Mouse (Mus musculus) limb, embryonic 13.5 days (tissue): Measurements from ENCODE around the gene Nudt17. TPM values are rescaled to one million over a fixed set of nuclear protein-coding genes. Genes with fewer than 3 reads are reported as not detected.
A peak's percentile ranks its signal among the peaks of the same experiment; 100 is the strongest.

Source experiments
- ATAC-seq: fragments of 200-750 bp; cut with Nextera tagmentation; 2 replicates; pipeline ENCODE4 v1.8.0; 2017; ENCODE audit warnings: low read depth, moderate number of reproducible peaks, moderate TSS enrichment; ENCODE audit not compliant: low FRiP score
- H3K27ac ChIP-seq: fragments of 300-500 bp; sonication (generic); 2 replicates; pipeline ENCODE4 v1.5.1; 2015; ENCODE audit warnings: inconsistent platforms, mild to moderate bottlenecking, moderate library complexity
- H3K27me3 ChIP-seq: fragments of 300-500 bp; sonication (generic); 2 replicates; pipeline ENCODE4 v1.6.1; 2015; ENCODE audit warnings: mild to moderate bottlenecking, inconsistent platforms
- H3K36me3 ChIP-seq: fragments of 300-500 bp; sonication (generic); 2 replicates; pipeline ENCODE4 v1.6.1; 2015; ENCODE audit warnings: inconsistent platforms, mild to moderate bottlenecking, moderate library complexity
- H3K4me1 ChIP-seq: fragments of 300-500 bp; sonication (generic); 2 replicates; pipeline ENCODE4 v1.6.1; 2015; ENCODE audit warnings: inconsistent platforms
- H3K4me2 ChIP-seq: fragments of 300-500 bp; sonication (generic); replicated peaks from 2 replicates; pipeline ENCODE4 v1.6.1; 2015; ENCODE audit warnings: inconsistent platforms, mild to moderate bottlenecking, moderate library complexity
- H3K4me3 ChIP-seq: fragments of 300-500 bp; sonication (generic); 2 replicates; pipeline ENCODE4 v1.5.1; 2015; ENCODE audit warnings: moderate library complexity, mild to moderate bottlenecking, inconsistent platforms
- H3K9ac ChIP-seq: fragments of 300-500 bp; sonication (generic); 2 replicates; pipeline ENCODE4 v1.6.1; 2015; ENCODE audit warnings: mild to moderate bottlenecking, inconsistent platforms
- H3K9me3 ChIP-seq: fragments of 300-500 bp; sonication (generic); 2 replicates; pipeline ENCODE4 v1.6.1; 2016; ENCODE audit warnings: inconsistent platforms
- WGBS: fragments of 180-500 bp; shearing (Covaris S2); methylation state at CpG from one replicate; pipeline ENCODE4 v1.1.7; 2015; 5-methylcytosine and 5-hydroxymethylcytosine counted together
- polyA plus RNA-seq: library from polyadenylated mRNA; unstranded; fragments of >200 nt; fragmentation: Nextera tagmentation; extraction: Ambion mirVana; gene quantifications from 2 replicates; pipeline ENCODE4 v1.2.1, GENCODE M21; 2015

Nudt17 gene
- polyA plus RNA-seq, 1 experiment from 2014 or later, result 13.8 TPM

GRCm38 (mm10) chr3:96728634-96729402 is 20.5 kb upstream of the Nudt17 start:
- 40% methylated on average over 7 of the region's 7 CpGs for WGBS

GRCm38 (mm10) chr3:96727828-96728633 is 19.7 kb upstream of the Nudt17 start:
- H3K9ac ChIP-seq, result peak overlapping the region; percentile 91
- peaks cover 22% of the 10 kb centered on the region for H3K4me1 ChIP-seq
- H3K36me3 ChIP-seq, result peaks cover 11% of the 10 kb centered on the region
- no peaks in the 10 kb centered on the region for H3K27me3 ChIP-seq
- peak overlapping the region; percentile 76 for H3K4me2 ChIP-seq
- no peaks in the 10 kb centered on the region for H3K9me3 ChIP-seq
- peak; percentile 40; the same call in 1 of the 2 replicates for ATAC-seq
- H3K27ac ChIP-seq, result peak overlapping the region; percentile 80; the same call in 1 of the 2 replicates
- 1% methylated on average over 42 of the region's 42 CpGs for WGBS
- H3K4me3 ChIP-seq, result peak overlapping the region; percentile 92

More at GRCm38 (mm10) chr3:96728634-96729402, 20.5 kb upstream of the Nudt17 start:
- peak overlapping the region; percentile 76 for H3K4me2 ChIP-seq
- peak overlapping the region; percentile 91 for H3K9ac ChIP-seq
- no peak overlapping the region for H3K27ac ChIP-seq
- H3K27me3 ChIP-seq, result no peaks in the 10 kb centered on the region
- no peaks in the 10 kb centered on the region for H3K9me3 ChIP-seq
- H3K4me3 ChIP-seq, result peak overlapping the region; percentile 92
- ATAC-seq, result no peak
- H3K4me1 ChIP-seq, result peaks cover 22% of the 10 kb centered on the region
- H3K36me3 ChIP-seq, result peaks cover 3% of the 10 kb centered on the region

GRCm38 (mm10) chr3:96727343-96727827 is 19.0 kb upstream of the Nudt17 start, which contains the start of the genes Polr3c and Rnf115:
Polr3c (minus strand) TSS chr3:96727628.
Rnf115 (plus strand) TSS chr3:96727664.
- no peaks in the 10 kb centered on the region for H3K9me3 ChIP-seq
- no peaks in the 10 kb centered on the region for H3K27me3 ChIP-seq
- H3K4me1 ChIP-seq, result peaks cover 22% of the 10 kb centered on the region
- peak within 1 kb of the TSS; percentile 92 for H3K4me3 ChIP-seq
- peak; percentile 98 for ATAC-seq
- peak within 1 kb of the TSS; percentile 91 for H3K9ac ChIP-seq
- H3K4me2 ChIP-seq, result peak within 1 kb of the TSS; percentile 76
- peaks cover 18% of the 10 kb centered on the region for H3K36me3 ChIP-seq
- H3K27ac ChIP-seq, result peak within 1 kb of the TSS; percentile 80; the same call in 1 of the 2 replicates
- WGBS, result under 1% methylated on average over 50 of the region's 52 CpGs

GRCm38 (mm10) chr3:96719173-96719572 is 10.8 kb upstream of the Nudt17 start:
- no peaks in the 10 kb centered on the region for H3K4me1 ChIP-seq
- no peaks in the 10 kb centered on the region for H3K27me3 ChIP-seq
- no peaks in the 10 kb centered on the region for H3K9me3 ChIP-seq
- H3K36me3 ChIP-seq, result peaks cover 70% of the 10 kb centered on the region
- no peak for ATAC-seq
- H3K4me2 ChIP-seq, result no peak overlapping the region
- no peak overlapping the region for H3K27ac ChIP-seq
- H3K9ac ChIP-seq, result no peak overlapping the region
- WGBS, result 48% methylated on average over 14 of the region's 14 CpGs
- H3K4me3 ChIP-seq, result no peak overlapping the region

GRCm38 (mm10) chr3:96715854-96716253 is 7.5 kb upstream of the Nudt17 start:
- ATAC-seq, result no peak
- H3K27me3 ChIP-seq, result no peaks in the 10 kb centered on the region
- no peaks in the 10 kb centered on the region for H3K9me3 ChIP-seq
- no peak overlapping the region for H3K4me3 ChIP-seq
- H3K9ac ChIP-seq, result no peak overlapping the region
- no peak overlapping the region for H3K27ac ChIP-seq
- no peak overlapping the region for H3K4me2 ChIP-seq
- WGBS, result 67% methylated on average over 2 of the region's 2 CpGs
- peaks cover 70% of the 10 kb centered on the region for H3K36me3 ChIP-seq
- H3K4me1 ChIP-seq, result no peaks in the 10 kb centered on the region

GRCm38 (mm10) chr3:96714286-96714685 is 5.9 kb upstream of the Nudt17 start:
- Histone ChIP-seq H3K27me3 (no peaks in the 10 kb centered on the region), H3K4me1 (no peaks in the 10 kb centered on the region), H3K4me2 (no peak overlapping the region), H3K9ac (no peak overlapping the region), H3K27ac (no peak overlapping the region), H3K36me3 (peaks cover 78% of the 10 kb centered on the region), H3K9me3 (no peaks in the 10 kb centered on the region), H3K4me3 (no peak overlapping the region)
- 88% methylated on average over 5 of the region's 5 CpGs for WGBS
- ATAC-seq, result no peak

- Histone ChIP-seq H3K4me3 (peak overlapping the region; percentile 57; the same call in 1 of the 2 replicates), H3K9ac (peak overlapping the region; percentile 77; the same call in 1 of the 2 replicates), H3K27me3 (peaks cover 10% of the 10 kb centered on the region), H3K4me2 (peak overlapping the region; percentile 91), H3K36me3 (peaks cover 59% of the 10 kb centered on the region), H3K27ac (no peak overlapping the region), H3K9me3 (no peaks in the 10 kb centered on the region), H3K4me1 (peaks cover 5% of the 10 kb centered on the region)
- 61% methylated on average over 2 of the region's 2 CpGs for WGBS
- ATAC-seq, result no peak
Measured at GRCm38 (mm10) chr3:96708684-96709064, 312 bp upstream of the Nudt17 start.

- Histone ChIP-seq H3K4me3 (no peak overlapping the region), H3K9ac (no peak overlapping the region), H3K9me3 (no peaks in the 10 kb centered on the region), H3K4me2 (no peak overlapping the region), H3K27ac (no peak overlapping the region), H3K36me3 (peaks cover 58% of the 10 kb centered on the region), H3K4me1 (peaks cover 5% of the 10 kb centered on the region), H3K27me3 (peaks cover 10% of the 10 kb centered on the region)
- WGBS, result 68% methylated on average over 7 of the region's 7 CpGs
- ATAC-seq, result no peak
Measured at GRCm38 (mm10) chr3:96706984-96707383, 1.4 kb downstream of the Nudt17 start.

- no peak overlapping the region for H3K4me2 ChIP-seq
- no peak overlapping the region for H3K9ac ChIP-seq
- peaks cover 10% of the 10 kb centered on the region for H3K27me3 ChIP-seq
- H3K4me3 ChIP-seq, result no peak overlapping the region
- WGBS, result 89% methylated on average over 11 of the region's 11 CpGs
- H3K36me3 ChIP-seq, result peaks cover 58% of the 10 kb centered on the region
- no peak overlapping the region for H3K27ac ChIP-seq
- peaks cover 5% of the 10 kb centered on the region for H3K4me1 ChIP-seq
- ATAC-seq, result no peak
- no peaks in the 10 kb centered on the region for H3K9me3 ChIP-seq
Measured at GRCm38 (mm10) chr3:96706217-96706616, 2.1 kb downstream of the Nudt17 start.

GRCm38 (mm10) chr3:96704778-96705177 is 3.6 kb downstream of the Nudt17 start:
- no peak overlapping the region for H3K4me2 ChIP-seq
- ATAC-seq, result no peak
- H3K36me3 ChIP-seq, result peaks cover 58% of the 10 kb centered on the region
- no peak overlapping the region for H3K9ac ChIP-seq
- 70% methylated on average over 11 of the region's 11 CpGs for WGBS
- H3K4me1 ChIP-seq, result peaks cover 5% of the 10 kb centered on the region
- H3K27ac ChIP-seq, result no peak overlapping the region
- peaks cover 10% of the 10 kb centered on the region for H3K27me3 ChIP-seq
- H3K4me3 ChIP-seq, result no peak overlapping the region
- no peaks in the 10 kb centered on the region for H3K9me3 ChIP-seq

GRCm38 (mm10) chr3:96701003-96701402 is 7.4 kb downstream of the Nudt17 start:
- Histone ChIP-seq H3K36me3 (peaks cover 65% of the 10 kb centered on the region), H3K4me2 (no peak overlapping the region), H3K9me3 (no peaks in the 10 kb centered on the region), H3K4me3 (no peak overlapping the region), H3K27ac (no peak overlapping the region), H3K27me3 (no peaks in the 10 kb centered on the region), H3K9ac (no peak overlapping the region), H3K4me1 (peaks cover 23% of the 10 kb centered on the region)
- no peak for ATAC-seq
- 85% methylated on average over 4 of the region's 4 CpGs for WGBS

GRCm38 (mm10) chr3:96700376-96700775 is 8.0 kb downstream of the Nudt17 start:
- H3K27ac ChIP-seq, result no peak overlapping the region
- H3K9ac ChIP-seq, result no peak overlapping the region
- no peak overlapping the region for H3K4me3 ChIP-seq
- H3K4me2 ChIP-seq, result no peak overlapping the region
- no peaks in the 10 kb centered on the region for H3K27me3 ChIP-seq
- peaks cover 28% of the 10 kb centered on the region for H3K4me1 ChIP-seq
- H3K9me3 ChIP-seq, result no peaks in the 10 kb centered on the region
- WGBS, result 56% methylated on average over 7 of the region's 7 CpGs
- ATAC-seq, result no peak
- H3K36me3 ChIP-seq, result peaks cover 62% of the 10 kb centered on the region
